Mouse (Mus musculus) limb, embryonic 14.5 days (tissue): ENCODE results near the gene Aff3. TPM values are rescaled to one million over a fixed set of nuclear protein-coding genes. Genes with fewer than 3 reads are reported as not detected.

Experiments
- ATAC-seq: fragments of 200-750 bp; cut with Nextera tagmentation; 2 replicates; pipeline ENCODE4 v1.8.0; 2017; ENCODE audit warnings: low read depth, moderate number of reproducible peaks, moderate TSS enrichment; ENCODE audit not compliant: low FRiP score
- DNase-seq: peaks from one replicate; pipeline ENCODE4 v3.0.0-alpha.2; 2015; ENCODE audit warnings: low spot score
- H3K27ac ChIP-seq: fragments of 300-500 bp; sonication (generic); replicated peaks from 2 replicates; pipeline ENCODE4 v1.5.1; 2014; ENCODE audit warnings: low read depth, mild to moderate bottlenecking, low read length, moderate library complexity, mixed read lengths
- H3K27me3 ChIP-seq: fragments of 300-500 bp; sonication (generic); 2 replicates; pipeline ENCODE4 v1.6.1; 2014; ENCODE audit warnings: low read length, mixed read lengths; ENCODE audit not compliant: control insufficient read depth, insufficient read depth
- H3K36me3 ChIP-seq: fragments of 300-500 bp; sonication (generic); 2 replicates; pipeline ENCODE4 v1.6.1; 2014; ENCODE audit warnings: mild to moderate bottlenecking, low read length, moderate library complexity, mixed read lengths; ENCODE audit not compliant: control insufficient read depth, insufficient read depth
- H3K4me1 ChIP-seq: fragments of 300-500 bp; sonication (generic); 2 replicates; pipeline ENCODE4 v1.6.1; 2014; ENCODE audit warnings: antibody characterized with exemption, low read length, mixed read lengths; ENCODE audit not compliant: control insufficient read depth, insufficient read depth
- H3K4me2 ChIP-seq: fragments of 300-500 bp; sonication (generic); replicated peaks from 2 replicates; pipeline ENCODE4 v1.6.1; 2014; ENCODE audit warnings: low read depth, mild to moderate bottlenecking, low read length, moderate library complexity; ENCODE audit not compliant: severe bottlenecking
- H3K4me3 ChIP-seq: fragments of 300-500 bp; sonication (generic); replicated peaks from 2 replicates; pipeline ENCODE4 v1.5.1; 2014; ENCODE audit warnings: low read length
- H3K9ac ChIP-seq: fragments of 300-500 bp; sonication (generic); 2 replicates; pipeline ENCODE4 v1.6.1; 2014; ENCODE audit warnings: mild to moderate bottlenecking, low read depth, low read length, moderate library complexity; ENCODE audit not compliant: severe bottlenecking
- H3K9me3 ChIP-seq: fragments of 300-500 bp; sonication (generic); 2 replicates; pipeline ENCODE4 v1.6.1; 2016; ENCODE audit warnings: low read length; ENCODE audit not compliant: control insufficient read depth
- POLR2A ChIP-seq: fragments of 200-500 bp; IDR thresholded peaks from 2 replicates; pipeline ENCODE4 v1.8.0; 2012; ENCODE audit warnings: inconsistent platforms, mild to moderate bottlenecking, moderate library complexity, borderline replicate concordance; ENCODE audit not compliant: insufficient read depth, insufficient read length; ENCODE audit errors: extremely low read depth
- whole genome bisulfite sequencing: fragments of 180-500 bp; shearing (Covaris S2); extraction: QIAGEN DNeasy Blood & Tissue Kit; methylation state at CpG from one replicate; pipeline ENCODE4 v1.1.7; 2014; 5-methylcytosine and 5-hydroxymethylcytosine counted together
- polyA plus RNA-seq, 2 experiments: library from polyadenylated mRNA; depleted of rRNA in 1 of 2; stranded (reverse) in 1 of 2; unstranded in 1 of 2; fragments of >200 nt; fragmentation: Nextera tagmentation in 1 of 2; extraction: Ambion mirVana in 1 of 2; gene quantifications; 2 replicates each; pipeline versions ENCODE4 v1.2.1 to v1.2.3; 2012 to 2014

Aff3 gene
- polyA plus RNA-seq, 2 experiments = 20.4 to 22.4 TPM

DNA sequence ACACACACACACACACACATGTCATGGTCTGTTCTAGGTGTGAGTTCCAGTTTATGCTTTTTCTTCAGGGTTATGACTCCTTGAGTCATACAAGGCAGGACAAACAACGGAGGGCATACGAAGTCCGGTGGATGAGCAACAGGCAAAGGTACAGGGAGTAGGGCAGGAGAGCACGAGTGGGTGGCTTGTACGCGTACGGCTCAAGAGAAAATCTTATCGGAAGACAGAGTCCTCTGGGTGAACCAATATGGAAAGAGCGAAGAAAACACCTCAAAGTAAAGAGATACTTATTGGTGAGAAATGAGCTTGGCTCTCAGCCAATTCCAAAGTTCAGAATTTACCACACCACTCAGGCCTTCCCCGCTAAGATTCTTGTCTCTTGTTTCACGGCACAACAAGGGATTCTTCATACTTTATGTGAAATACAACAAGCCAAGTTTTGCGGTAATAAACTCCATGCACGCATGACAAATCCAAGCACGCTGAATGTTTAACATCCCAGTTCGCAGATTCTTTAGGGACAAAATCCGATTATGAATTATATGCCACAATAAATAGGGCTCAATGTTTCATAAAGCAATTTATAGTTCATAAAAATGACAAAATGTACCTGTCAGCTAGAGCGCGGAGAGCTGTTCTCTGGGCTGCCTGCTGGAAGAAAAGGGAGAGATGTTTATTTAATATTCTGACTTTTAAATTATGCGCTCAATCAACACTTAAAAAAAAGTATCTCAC lies 412.6 kb downstream of the Aff3 start:
- 58% methylated on average over 19 of the region's 19 CpGs for WGBS
- no peaks in the 10 kb centered on the region for H3K27me3 ChIP-seq
- ATAC-seq = peak; percentile 74
- H3K9ac ChIP-seq = no peak overlapping the region
- no peak for TF ChIP-seq POLR2A
- DNase-seq = peak; percentile 75
- peaks cover 16% of the 10 kb centered on the region for H3K4me1 ChIP-seq
- H3K9me3 ChIP-seq = no peaks in the 10 kb centered on the region
- H3K4me3 ChIP-seq = no peak overlapping the region
- no peaks in the 10 kb centered on the region for H3K36me3 ChIP-seq
- no peak overlapping the region for H3K27ac ChIP-seq
- H3K4me2 ChIP-seq = no peak overlapping the region

DNA sequence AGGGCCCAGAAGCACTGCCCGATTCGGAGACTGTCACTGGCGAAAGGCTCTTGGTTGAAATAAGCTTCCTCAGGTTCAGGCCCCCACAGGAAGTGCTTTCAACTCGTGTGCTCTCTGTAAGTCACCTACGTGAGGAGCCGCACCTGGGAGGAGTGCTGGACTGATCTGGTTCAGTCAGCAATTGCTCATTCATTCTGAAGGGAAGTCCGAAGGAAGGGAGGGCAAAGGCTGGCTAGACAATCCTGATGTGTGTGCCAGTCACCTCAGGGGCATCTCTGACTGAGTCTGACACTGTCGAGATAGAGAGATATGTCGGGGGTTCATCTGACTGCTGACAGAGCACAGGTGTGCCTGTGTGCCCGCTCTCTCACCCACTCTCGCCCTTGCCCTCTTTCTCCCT lies 413.3 kb downstream of the Aff3 start:
- H3K36me3 ChIP-seq = 0 out of 2 replicates have a peak, but pooled peaks cover 3% of the 10 kb centered on the region
- H3K4me2 ChIP-seq = no peak overlapping the region
- ATAC-seq (no peak), DNase-seq (no peak)
- H3K9ac ChIP-seq = no peak overlapping the region
- no peak overlapping the region for H3K4me3 ChIP-seq
- no peak overlapping the region for H3K27ac ChIP-seq
- H3K27me3 ChIP-seq = no peaks in the 10 kb centered on the region
- H3K4me1 ChIP-seq = peaks cover 15% of the 10 kb centered on the region
- WGBS = 96% methylated on average over 10 of the region's 11 CpGs
- TF ChIP-seq POLR2A = no peak
- H3K9me3 ChIP-seq = no peaks in the 10 kb centered on the region

DNA sequence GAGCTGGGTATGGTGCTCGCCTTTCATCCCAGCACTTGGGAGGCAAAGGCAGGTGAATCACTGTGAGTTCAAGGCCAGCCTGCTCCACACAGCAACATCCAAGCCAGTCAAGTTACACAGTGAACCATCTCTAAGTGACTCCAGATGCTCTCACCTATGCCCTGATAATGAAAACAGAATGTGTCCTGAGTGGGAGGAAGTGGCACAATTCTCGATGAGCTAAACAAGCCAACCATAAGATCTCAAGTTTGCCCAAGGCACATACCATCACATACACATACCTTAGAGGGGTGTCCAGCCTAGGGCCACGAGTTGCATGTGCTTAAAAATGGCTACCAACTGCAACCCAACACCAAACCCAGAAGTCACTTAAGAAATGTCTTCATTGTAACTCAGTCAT lies 414.5 kb downstream of the Aff3 start:
- TF ChIP-seq POLR2A = no peak
- no peak for ATAC-seq
- Histone ChIP-seq H3K9me3 (no peaks in the 10 kb centered on the region), H3K27me3 (no peaks in the 10 kb centered on the region), H3K9ac (no peak overlapping the region), H3K4me2 (no peak overlapping the region), H3K4me3 (no peak overlapping the region), H3K36me3 (0 out of 2 replicates have a peak, but pooled peaks cover 3% of the 10 kb centered on the region), H3K4me1 (peaks cover 15% of the 10 kb centered on the region), H3K27ac (no peak overlapping the region)
- no peak for DNase-seq
- WGBS = 41% methylated on average over 3 of the region's 3 CpGs

DNA sequence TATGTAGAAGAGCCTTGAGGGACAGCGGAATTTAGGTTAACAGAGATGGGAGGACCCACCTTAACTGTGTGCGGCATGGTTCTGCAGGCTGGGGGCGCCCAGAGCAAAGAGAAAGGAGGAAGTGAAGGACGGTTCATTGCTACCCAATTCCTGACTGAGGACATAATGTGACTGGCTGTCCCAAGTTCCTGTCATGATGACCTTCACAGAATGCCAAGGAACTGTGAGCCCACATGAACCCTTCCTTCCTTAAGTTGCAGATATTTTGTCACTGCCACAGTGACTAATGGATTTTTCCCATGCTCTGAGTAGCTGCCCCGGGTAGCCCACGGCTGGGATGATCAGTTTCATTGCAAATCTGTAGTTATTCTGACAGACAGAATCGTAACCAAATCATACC lies 415.2 kb downstream of the Aff3 start:
- no peak overlapping the region for H3K4me2 ChIP-seq
- H3K4me3 ChIP-seq = no peak overlapping the region
- no peaks in the 10 kb centered on the region for H3K9me3 ChIP-seq
- H3K4me1 ChIP-seq = peaks cover 15% of the 10 kb centered on the region
- DNase-seq (no peak), ATAC-seq (no peak)
- no peak overlapping the region for H3K9ac ChIP-seq
- WGBS = 81% methylated on average over 7 of the region's 7 CpGs
- no peak overlapping the region for H3K27ac ChIP-seq
- 0 out of 2 replicates have a peak, but pooled peaks cover 3% of the 10 kb centered on the region for H3K36me3 ChIP-seq
- TF ChIP-seq POLR2A = no peak
- no peaks in the 10 kb centered on the region for H3K27me3 ChIP-seq

DNA sequence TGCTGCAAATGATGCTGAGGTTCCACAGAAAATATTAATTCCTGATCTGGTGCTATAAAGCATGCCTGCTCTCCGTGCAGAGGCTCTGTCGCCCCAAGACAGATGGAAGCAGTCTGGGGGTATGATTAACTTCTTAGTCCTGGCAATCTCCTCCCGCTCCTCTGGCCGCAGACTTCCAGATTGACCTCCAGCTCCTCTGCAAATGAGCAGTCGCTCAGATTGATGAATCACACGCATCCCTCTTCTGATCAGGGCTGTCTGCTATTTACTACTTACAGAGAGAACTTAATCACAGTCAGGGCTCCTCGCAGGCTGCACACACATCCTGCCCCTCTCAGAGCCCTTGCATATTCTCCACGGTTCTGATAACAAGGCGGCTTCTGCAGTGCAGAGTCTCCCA lies 416.7 kb downstream of the Aff3 start:
- no peak overlapping the region for H3K4me2 ChIP-seq
- H3K36me3 ChIP-seq = 0 out of 2 replicates have a peak, but pooled peaks cover 3% of the 10 kb centered on the region
- 22% methylated on average over 9 of the region's 9 CpGs for WGBS
- no peak overlapping the region; the same call in 1 of the 2 replicates for H3K27ac ChIP-seq
- no peak for DNase-seq
- H3K27me3 ChIP-seq = no peaks in the 10 kb centered on the region
- H3K9ac ChIP-seq = no peak overlapping the region
- H3K4me3 ChIP-seq = no peak overlapping the region
- H3K4me1 ChIP-seq = peaks cover 15% of the 10 kb centered on the region
- no peak for TF ChIP-seq POLR2A
- no peak for ATAC-seq
- H3K9me3 ChIP-seq = no peaks in the 10 kb centered on the region
